Mouse (Mus musculus): ENCODE data around the gene Nlrp10.

Nlrp10 gene

DNA sequence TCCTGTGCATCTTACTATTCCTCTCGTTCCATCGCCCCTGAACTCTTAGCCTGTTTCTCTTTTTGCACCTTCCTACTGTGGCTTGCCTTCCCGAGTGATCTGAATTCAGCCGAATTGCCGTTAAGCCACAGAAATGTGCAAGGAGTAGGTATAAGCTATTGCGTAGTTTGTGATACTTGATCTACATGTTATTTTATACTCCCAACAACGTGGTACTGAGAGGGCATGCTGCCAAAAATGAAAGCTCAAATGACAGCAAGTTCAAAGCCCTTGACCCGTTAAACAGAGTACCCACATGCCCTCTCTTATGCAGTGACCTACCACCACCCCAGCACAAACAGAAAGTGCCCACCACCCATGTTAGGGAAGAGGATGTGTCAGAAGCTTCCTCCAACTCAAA is 4.9 kb upstream of the Nlrp10 start:
- H3K4me3 ChIP-seq (replicated peaks; ENCODE audit: low read length) = peak overlapping the region; percentile 95
- H3K4me1 ChIP-seq (replicated peaks; ENCODE audit: low read depth, low read length) = peaks cover 9% of the 10 kb centered on the region; the same call in 1 of the 2 replicates
- TF ChIP-seq CTCF (conservative IDR thresholded peaks at IDR 0.05; ENCODE audit: low read length) = no peak
- no peak for TF ChIP-seq POU5F1 (IDR thresholded peaks at IDR 0.05; ENCODE audit: borderline replicate concordance, low read length)
- no peak for TF ChIP-seq NANOG (IDR thresholded peaks at IDR 0.05; ENCODE audit: borderline replicate concordance, low read length)
- peaks cover 50% of the 10 kb centered on the region for H3K36me3 ChIP-seq (ENCODE audit: insufficient read depth, low read length)
- H3K27me3 ChIP-seq (ENCODE audit: insufficient read depth, low read length) = no peaks in the 10 kb centered on the region
- H3K9me3 ChIP-seq (ENCODE audit: low read length) = peaks cover 51% of the 10 kb centered on the region

DNA sequence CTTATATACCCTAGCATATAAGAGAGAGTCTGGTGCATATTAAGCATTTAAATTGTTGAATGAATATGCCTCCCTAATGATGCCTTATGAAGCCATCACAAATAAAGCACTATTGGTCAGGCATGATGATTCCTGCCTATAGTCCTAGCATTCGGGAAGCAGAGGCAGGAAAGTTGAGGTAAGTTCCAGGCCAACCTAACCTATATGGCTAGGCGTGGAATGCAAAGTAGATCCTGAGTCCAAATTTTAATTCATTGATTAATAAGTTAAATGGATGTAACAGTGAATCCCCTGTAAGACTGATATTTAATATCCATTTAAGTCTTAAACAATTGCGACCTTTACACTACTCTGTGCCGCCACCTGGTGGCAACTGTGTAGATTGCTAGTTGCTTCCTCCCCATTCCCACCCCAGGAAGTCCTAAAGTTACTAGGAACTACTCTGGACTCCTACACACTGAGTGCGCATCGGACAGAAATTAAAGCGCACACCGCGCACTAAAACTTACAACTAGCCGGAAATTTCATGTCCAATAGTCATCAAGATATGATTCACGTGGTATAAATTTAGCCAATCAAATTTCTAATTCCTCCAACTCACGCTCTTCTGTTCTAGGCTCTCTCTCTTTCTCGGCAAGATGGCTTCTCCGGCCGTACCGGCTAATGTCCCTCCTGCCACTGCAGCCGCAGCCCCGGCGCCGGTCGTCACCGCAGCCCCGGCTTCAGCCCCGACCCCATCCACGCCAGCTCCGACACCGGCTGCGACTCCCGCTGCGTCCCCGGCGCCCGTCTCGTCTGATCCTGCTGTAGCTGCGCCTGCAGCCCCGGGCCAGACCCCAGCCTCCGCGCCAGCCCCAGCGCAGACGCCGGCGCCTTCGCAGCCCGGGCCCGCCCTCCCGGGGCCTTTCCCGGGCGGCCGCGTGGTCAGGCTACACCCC is 4.1 kb upstream of the Nlrp10 start, which contains the start of gene Eif3f:
Gene Eif3f (plus strand): TSS at position 624 of the 938 bp plus-strand sequence.
- H3K4me1 ChIP-seq (replicated peaks; ENCODE audit: low read depth, low read length) = peaks cover 9% of the 10 kb centered on the region; the same call in 1 of the 2 replicates
- peaks cover 43% of the 10 kb centered on the region for H3K9me3 ChIP-seq (ENCODE audit: low read length)
- H3K4me3 ChIP-seq (replicated peaks; ENCODE audit: low read length) = peak within 1 kb of the TSS; percentile 95
- peaks cover 42% of the 10 kb centered on the region for H3K36me3 ChIP-seq (ENCODE audit: insufficient read depth, low read length)
- H3K27me3 ChIP-seq (ENCODE audit: insufficient read depth, low read length) = no peaks in the 10 kb centered on the region
- TF ChIP-seq CTCF (conservative IDR thresholded peaks at IDR 0.05; ENCODE audit: low read length) (peak; percentile 78), POU5F1 (IDR thresholded peaks at IDR 0.05; ENCODE audit: borderline replicate concordance, low read length) (no peak)

DNA sequence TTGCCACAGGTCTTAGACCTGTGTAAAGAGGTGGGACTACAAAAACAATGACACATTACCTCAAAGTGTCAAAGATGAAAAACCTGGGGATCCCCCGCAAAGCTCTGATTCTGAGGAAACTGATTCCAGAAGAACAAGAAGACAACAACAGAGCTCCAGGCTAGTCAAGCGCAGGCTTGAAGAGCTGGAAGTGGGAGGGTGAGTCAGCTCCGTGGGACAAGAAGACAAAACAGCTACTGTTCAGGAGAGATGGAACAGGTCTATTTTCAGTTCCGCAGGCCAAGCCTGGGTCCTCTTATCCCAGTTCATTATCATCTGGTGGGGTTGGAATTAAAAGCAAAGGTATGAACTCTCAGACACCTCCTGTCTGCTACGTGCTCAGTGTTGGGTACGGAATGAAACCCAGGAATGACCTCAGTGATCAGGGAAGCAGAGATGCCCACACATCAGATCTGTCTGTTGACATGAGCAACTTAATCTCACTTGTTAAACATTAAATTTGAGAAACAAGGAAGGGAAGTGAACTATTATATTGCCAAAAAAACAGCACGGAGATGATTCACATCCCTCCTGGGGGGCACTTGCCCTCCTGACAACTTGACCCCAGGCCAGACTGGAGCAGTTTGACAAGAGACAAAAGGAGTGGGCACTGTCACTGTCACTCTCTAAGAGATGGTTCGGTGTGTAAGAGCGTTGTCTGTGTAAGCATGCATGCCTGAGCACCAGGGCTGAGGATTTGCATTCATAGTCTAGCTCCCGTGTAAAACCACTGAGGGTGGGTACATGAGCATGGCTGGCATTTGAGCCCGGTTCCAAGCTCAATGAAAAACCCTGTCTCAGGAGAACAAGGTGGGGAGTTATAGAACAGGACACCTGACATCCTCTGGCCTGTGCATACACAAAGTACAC is 1.4 kb downstream of the Nlrp10 start:
- TF ChIP-seq NANOG (IDR thresholded peaks at IDR 0.05; ENCODE audit: borderline replicate concordance, low read length) = no peak
- no peak for TF ChIP-seq POU5F1 (IDR thresholded peaks at IDR 0.05; ENCODE audit: borderline replicate concordance, low read length)
- TF ChIP-seq CTCF (conservative IDR thresholded peaks at IDR 0.05; ENCODE audit: low read length) = no peak
- no peak overlapping the region for H3K4me3 ChIP-seq (replicated peaks; ENCODE audit: low read length)
- no peaks in the 10 kb centered on the region for H3K36me3 ChIP-seq (ENCODE audit: insufficient read depth, low read length)
- no peaks in the 10 kb centered on the region for H3K27me3 ChIP-seq (ENCODE audit: insufficient read depth, low read length)
- peaks cover 5% of the 10 kb centered on the region; the same call in 1 of the 2 replicates for H3K4me1 ChIP-seq (replicated peaks; ENCODE audit: low read depth, low read length)
- H3K9me3 ChIP-seq (ENCODE audit: low read length) = peaks cover 4% of the 10 kb centered on the region; the same call in 1 of the 2 replicates

DNA sequence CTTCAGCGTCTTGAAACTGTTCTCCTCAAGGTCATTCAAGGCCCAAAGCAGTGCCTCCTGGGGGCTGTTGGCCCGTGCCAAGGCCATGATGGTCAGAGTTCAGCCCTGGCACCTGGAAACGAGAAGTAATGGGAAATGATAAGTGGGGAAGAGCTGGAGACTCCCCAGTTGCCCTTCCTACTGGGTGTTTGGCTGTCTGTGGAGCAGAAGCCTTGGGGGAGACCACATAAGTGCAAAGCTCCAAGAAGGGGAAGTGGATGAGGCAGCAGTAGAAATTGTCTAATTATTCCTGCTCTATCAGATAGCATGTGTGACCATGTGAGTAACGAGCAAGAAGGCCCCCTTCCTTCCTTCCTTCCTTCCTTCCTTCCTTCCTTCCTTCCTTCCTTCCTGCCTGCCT is 2.9 kb downstream of the Nlrp10 start:
- no peak overlapping the region for H3K4me3 ChIP-seq (replicated peaks; ENCODE audit: low read length)
- H3K4me1 ChIP-seq (replicated peaks; ENCODE audit: low read depth, low read length) = peaks cover 5% of the 10 kb centered on the region; the same call in 1 of the 2 replicates
- peaks cover 4% of the 10 kb centered on the region; the same call in 1 of the 2 replicates for H3K9me3 ChIP-seq (ENCODE audit: low read length)
- no peak for TF ChIP-seq NANOG (IDR thresholded peaks at IDR 0.05; ENCODE audit: borderline replicate concordance, low read length)
- TF ChIP-seq CTCF (conservative IDR thresholded peaks at IDR 0.05; ENCODE audit: low read length) = no peak
- no peak for TF ChIP-seq POU5F1 (IDR thresholded peaks at IDR 0.05; ENCODE audit: borderline replicate concordance, low read length)
- H3K36me3 ChIP-seq (ENCODE audit: insufficient read depth, low read length) = no peaks in the 10 kb centered on the region
- H3K27me3 ChIP-seq (ENCODE audit: insufficient read depth, low read length) = no peaks in the 10 kb centered on the region

DNA sequence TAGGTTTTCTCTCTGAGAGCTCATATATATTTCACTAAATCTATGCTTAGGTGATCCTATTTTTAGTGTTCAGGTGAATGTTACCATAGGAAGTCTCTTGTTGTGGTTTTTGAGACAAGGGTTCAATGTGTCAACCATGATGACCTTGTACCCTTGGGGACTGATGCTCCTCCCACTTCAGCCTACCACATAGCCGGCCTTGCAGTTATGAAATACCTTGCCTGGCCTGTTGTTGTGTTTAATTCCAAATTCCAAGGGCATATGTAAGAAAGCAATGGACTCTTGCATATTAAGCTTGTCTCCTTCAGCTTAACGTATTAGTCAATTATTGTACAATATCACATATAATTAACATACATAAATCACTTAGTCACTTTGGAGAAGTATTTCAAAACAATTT is 26.0 kb downstream of the Nlrp10 start:
- Histone ChIP-seq H3K4me1 (replicated peaks; ENCODE audit: low read depth, low read length) (no peaks in the 10 kb centered on the region), H3K9me3 (ENCODE audit: low read length) (no peaks in the 10 kb centered on the region), H3K27me3 (ENCODE audit: insufficient read depth, low read length) (no peaks in the 10 kb centered on the region), H3K4me3 (replicated peaks; ENCODE audit: low read length) (no peak overlapping the region), H3K36me3 (ENCODE audit: insufficient read depth, low read length) (no peaks in the 10 kb centered on the region)
- no peak for TF ChIP-seq NANOG (IDR thresholded peaks at IDR 0.05; ENCODE audit: borderline replicate concordance, low read length)
- no peak for TF ChIP-seq CTCF (conservative IDR thresholded peaks at IDR 0.05; ENCODE audit: low read length)
- no peak for TF ChIP-seq POU5F1 (IDR thresholded peaks at IDR 0.05; ENCODE audit: borderline replicate concordance, low read length)

DNA sequence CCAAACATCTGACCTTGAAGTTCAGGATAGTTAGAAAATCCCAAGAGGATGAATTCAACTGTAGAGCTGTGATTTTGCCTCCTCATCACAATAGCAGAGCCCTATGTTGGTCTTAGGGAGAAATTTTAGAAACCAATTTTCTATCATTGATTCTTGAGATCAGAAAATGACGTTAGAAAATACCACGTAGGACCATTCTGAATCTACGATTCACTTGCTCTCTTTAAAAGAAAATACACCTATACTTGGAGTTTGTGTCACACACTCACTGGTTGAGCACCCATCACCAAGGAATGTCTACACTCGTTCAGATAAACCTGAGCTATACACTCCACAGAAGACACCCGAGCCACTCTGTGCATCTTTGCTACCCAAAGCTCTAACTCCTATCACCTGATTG is 35.7 kb downstream of the Nlrp10 start, which contains the start of gene Olfr519:
Gene Olfr519 (minus strand): TSS at position 101 of the 400 bp plus-strand sequence.
- no peaks in the 10 kb centered on the region for H3K27me3 ChIP-seq (ENCODE audit: insufficient read depth, low read length)
- no peaks in the 10 kb centered on the region for H3K36me3 ChIP-seq (ENCODE audit: insufficient read depth, low read length)
- no peaks in the 10 kb centered on the region for H3K4me1 ChIP-seq (replicated peaks; ENCODE audit: low read depth, low read length)
- TF ChIP-seq POU5F1 (IDR thresholded peaks at IDR 0.05; ENCODE audit: borderline replicate concordance, low read length) = no peak
- TF ChIP-seq NANOG (IDR thresholded peaks at IDR 0.05; ENCODE audit: borderline replicate concordance, low read length) = no peak
- no peak for TF ChIP-seq CTCF (conservative IDR thresholded peaks at IDR 0.05; ENCODE audit: low read length)
- H3K9me3 ChIP-seq (ENCODE audit: low read length) = no peaks in the 10 kb centered on the region
- H3K4me3 ChIP-seq (replicated peaks; ENCODE audit: low read length) = no peak within 1 kb of the TSS

DNA sequence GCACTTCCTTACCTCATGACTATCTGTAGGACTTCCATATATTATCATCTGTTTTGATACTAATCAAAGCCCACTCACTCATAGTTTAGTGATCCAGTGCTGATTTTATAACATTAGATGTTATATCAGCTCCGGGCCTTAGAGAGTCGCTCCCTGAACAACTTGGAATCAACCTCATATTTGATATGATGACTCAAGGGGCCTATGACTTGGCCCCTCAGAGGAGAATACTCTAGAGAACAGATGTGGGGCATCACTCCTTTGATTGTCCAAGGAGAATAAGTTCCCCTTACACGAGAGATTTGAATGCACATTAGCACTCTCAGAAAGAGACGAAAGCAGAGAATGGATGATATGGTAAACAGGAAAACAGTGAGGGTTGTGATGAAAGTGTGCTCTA is 45.1 kb downstream of the Nlrp10 start, which contains the start of gene Olfr518:
Gene Olfr518 (minus strand): TSS at position 101 of the 400 bp plus-strand sequence.
- no peak for TF ChIP-seq POU5F1 (IDR thresholded peaks at IDR 0.05; ENCODE audit: borderline replicate concordance, low read length)
- TF ChIP-seq NANOG (IDR thresholded peaks at IDR 0.05; ENCODE audit: borderline replicate concordance, low read length) = no peak
- no peak for TF ChIP-seq CTCF (conservative IDR thresholded peaks at IDR 0.05; ENCODE audit: low read length)
- no peaks in the 10 kb centered on the region for H3K36me3 ChIP-seq (ENCODE audit: insufficient read depth, low read length)
- H3K4me1 ChIP-seq (replicated peaks; ENCODE audit: low read depth, low read length) = no peaks in the 10 kb centered on the region
- H3K9me3 ChIP-seq (ENCODE audit: low read length) = no peaks in the 10 kb centered on the region
- H3K27me3 ChIP-seq (ENCODE audit: insufficient read depth, low read length) = no peaks in the 10 kb centered on the region
- no peak within 1 kb of the TSS for H3K4me3 ChIP-seq (replicated peaks; ENCODE audit: low read length)

DNA sequence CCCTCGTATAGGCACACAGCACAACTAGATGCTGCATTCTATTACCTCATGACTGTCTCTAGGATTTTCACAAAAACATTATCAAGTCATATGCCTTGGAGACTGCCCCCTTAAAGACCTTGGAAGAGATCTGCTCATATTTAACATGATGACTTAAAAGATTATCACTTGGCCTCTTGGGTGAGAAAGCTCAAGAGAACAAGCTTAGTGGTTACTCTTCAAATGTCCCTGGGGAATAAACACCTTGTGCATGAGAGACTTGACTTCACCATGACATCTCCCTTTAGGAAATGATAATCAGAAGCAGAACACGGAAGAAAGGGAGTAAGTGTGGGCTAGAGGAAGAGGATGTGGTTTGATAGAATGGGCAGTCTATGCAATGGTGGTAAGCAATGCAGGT is 57.7 kb downstream of the Nlrp10 start, which contains the start of gene Olfr517:
Gene Olfr517 (minus strand): TSS at position 101 of the 400 bp plus-strand sequence.
- TF ChIP-seq CTCF (conservative IDR thresholded peaks at IDR 0.05; ENCODE audit: low read length) = no peak
- H3K4me3 ChIP-seq (replicated peaks; ENCODE audit: low read length) = no peak within 1 kb of the TSS
- no peaks in the 10 kb centered on the region for H3K4me1 ChIP-seq (replicated peaks; ENCODE audit: low read depth, low read length)
- no peaks in the 10 kb centered on the region for H3K9me3 ChIP-seq (ENCODE audit: low read length)
- H3K27me3 ChIP-seq (ENCODE audit: insufficient read depth, low read length) = no peaks in the 10 kb centered on the region
- H3K36me3 ChIP-seq (ENCODE audit: insufficient read depth, low read length) = no peaks in the 10 kb centered on the region

Data from E14TG2a.4 (cell line).